Mouse (Mus musculus) gastrocnemius, postnatal 10 days (tissue): ENCODE measurements around the gene Acot4. TPM values are rescaled to one million over a fixed set of nuclear protein-coding genes. Genes with fewer than 3 reads are reported as not detected.
A peak's percentile ranks its signal among the peaks of the same experiment; 100 is the strongest.
"Not testable (repeated sequence)": the region's sequence is repeated elsewhere in the genome, so short reads cannot be mapped to it uniquely, and the experiment has no call there.

Experiments used
- DNase-seq: peaks from one replicate; pipeline ENCODE4 v3.0.0; 2021; ENCODE audit warnings: mixed read lengths
- long read RNA-seq, 2 experiments: library from polyadenylated mRNA; stranded (forward); transcript quantifications; one replicate each; pipeline ENCODE4 v2.0.0; 2021
- total RNA-seq, 2 experiments: library from RNA; stranded (reverse); gene quantifications; 2 replicates each; pipeline ENCODE4 v1.2.3; 2021

Gene Acot4
- total RNA-seq = under 1 TPM; 0.19 to 0.36 TPM
- long read RNA-seq, experiment 1 = 0 reads
- long read RNA-seq, experiment 2 = 0 reads

GRCm38 (mm10) chr12:84038241-84038640 is at the start of gene Acot4:
Gene Acot4, plus strand, starts transcription at chr12:84038379.
- DNase-seq = not testable (repeated sequence)

GRCm38 (mm10) chr12:83988483-83988882 is 49.7 kb upstream of the Acot4 start:
- DNase-seq = no peak

GRCm38 (mm10) chr12:83989378-83989777 is 48.8 kb upstream of the Acot4 start:
- no peak for DNase-seq

- no peak for DNase-seq
Observed at GRCm38 (mm10) chr12:83997221-83997620, 41.0 kb upstream of the Acot4 start.

GRCm38 (mm10) chr12:83998341-83999107 is 39.7 kb upstream of the Acot4 start:
- no peak for DNase-seq

GRCm38 (mm10) chr12:83999237-83999636 is 38.9 kb upstream of the Acot4 start:
- peak; percentile 51 for DNase-seq

- DNase-seq = no peak
Observed at GRCm38 (mm10) chr12:84000418-84000817, 37.8 kb upstream of the Acot4 start.

- no peak for DNase-seq
Observed at GRCm38 (mm10) chr12:84003866-84004265, 34.3 kb upstream of the Acot4 start.

GRCm38 (mm10) chr12:84008251-84008650 is 29.9 kb upstream of the Acot4 start:
- DNase-seq = no peak

- no peak for DNase-seq
Observed at GRCm38 (mm10) chr12:84008729-84009128, 29.4 kb upstream of the Acot4 start.

- DNase-seq = peak; percentile 59
Observed at GRCm38 (mm10) chr12:84009171-84009965, 28.8 kb upstream of the Acot4 start, which contains the start of gene Acot1. Gene Acot1, plus strand, starts transcription at chr12:84009490.

GRCm38 (mm10) chr12:84010201-84010600 is 28.0 kb upstream of the Acot4 start:
- no peak for DNase-seq

GRCm38 (mm10) chr12:84011251-84012040 is 26.7 kb upstream of the Acot4 start:
- DNase-seq = peak; percentile 65

- no peak for DNase-seq
Observed at GRCm38 (mm10) chr12:84013130-84013529, 25.0 kb upstream of the Acot4 start.

GRCm38 (mm10) chr12:84013701-84014100 is 24.5 kb upstream of the Acot4 start:
- DNase-seq = no peak

GRCm38 (mm10) chr12:84020528-84020927 is 17.7 kb upstream of the Acot4 start:
- peak; percentile 41 for DNase-seq

GRCm38 (mm10) chr12:84022266-84022665 is 15.9 kb upstream of the Acot4 start:
- not testable (repeated sequence) for DNase-seq

- no peak for DNase-seq
Observed at GRCm38 (mm10) chr12:84023052-84023745, 15.0 kb upstream of the Acot4 start.

- DNase-seq = no peak
Observed at GRCm38 (mm10) chr12:84025888-84026287, 12.3 kb upstream of the Acot4 start.

- not testable (repeated sequence) for DNase-seq
Observed at GRCm38 (mm10) chr12:84028328-84028727, 9.9 kb upstream of the Acot4 start.

- DNase-seq = not testable (repeated sequence)
Observed at GRCm38 (mm10) chr12:84029043-84029442, 9.1 kb upstream of the Acot4 start.
